Mouse (Mus musculus) hindbrain, postnatal 0 days (tissue): ENCODE results near the gene Nop2. TPM values are rescaled to one million over a fixed set of nuclear protein-coding genes. Genes with fewer than 3 reads are reported as not detected.

Experiments
- ATAC-seq: fragments of 200-750 bp; cut with Nextera tagmentation; 2 replicates; pipeline ENCODE4 v1.8.0; 2017; ENCODE audit warnings: mild to moderate bottlenecking, moderate TSS enrichment, moderate library complexity
- DNase-seq: peaks from one replicate; pipeline ENCODE4 v3.0.0-alpha.2; 2015; ENCODE audit warnings: low spot score
- H3K27ac ChIP-seq: fragments of 300-500 bp; sonication (generic); 2 replicates; pipeline ENCODE4 v1.5.1; 2014; ENCODE audit warnings: mild to moderate bottlenecking
- H3K27me3 ChIP-seq: fragments of 300-500 bp; sonication (generic); 2 replicates; pipeline ENCODE4 v1.6.1; 2014; ENCODE audit warnings: low read length, mixed read lengths; ENCODE audit not compliant: insufficient read depth
- H3K36me3 ChIP-seq: fragments of 300-500 bp; sonication (generic); 2 replicates; pipeline ENCODE4 v1.6.1; 2014; ENCODE audit warnings: low read length, mixed read lengths; ENCODE audit not compliant: insufficient read depth
- H3K4me1 ChIP-seq: fragments of 300-500 bp; sonication (generic); 2 replicates; pipeline ENCODE4 v1.6.1; 2014; ENCODE audit warnings: antibody characterized with exemption, low read length, mixed read lengths; ENCODE audit not compliant: insufficient read depth
- H3K4me2 ChIP-seq: fragments of 300-500 bp; sonication (generic); 2 replicates; pipeline ENCODE4 v1.6.1; 2014; ENCODE audit warnings: low read depth, mild to moderate bottlenecking, low read length, moderate library complexity, mixed read lengths
- H3K4me3 ChIP-seq: fragments of 300-500 bp; sonication (generic); 2 replicates; pipeline ENCODE4 v1.5.1; 2014; ENCODE audit warnings: low read length
- H3K9ac ChIP-seq: fragments of 300-500 bp; sonication (generic); replicated peaks from 2 replicates; pipeline ENCODE4 v1.6.1; 2014; ENCODE audit warnings: mild to moderate bottlenecking, low read length, moderate library complexity, mixed read lengths
- H3K9me3 ChIP-seq: fragments of 300-500 bp; sonication (generic); 2 replicates; pipeline ENCODE4 v1.6.1; 2016; ENCODE audit warnings: low read length, mixed read lengths
- CTCF ChIP-seq: IDR thresholded peaks from 2 replicates; pipeline ENCODE4 v1.5.1; 2016; ENCODE audit warnings: antibody characterized with exemption, control low read depth, low read depth
- WGBS: fragments of 180-500 bp; shearing (Covaris S2); extraction: QIAGEN DNeasy Blood & Tissue Kit; methylation state at CpG from one replicate; pipeline ENCODE4 v1.1.7; 2014; 5-methylcytosine and 5-hydroxymethylcytosine counted together
- polyA plus RNA-seq: library from polyadenylated mRNA; unstranded; fragments of >200 nt; fragmentation: Nextera tagmentation; extraction: Ambion mirVana; gene quantifications from 2 replicates; pipeline ENCODE4 v1.2.1, GENCODE M21; 2015
- total RNA-seq: library from RNA; depleted of rRNA; stranded (reverse); fragments of >200 nt; gene quantifications from 2 replicates; pipeline ENCODE4 v1.2.3, GENCODE M21; 2014

Gene Nop2
- total and polyA plus RNA-seq, 2 experiments from 2014 or later: 34.2 to 37.3 TPM

GRCm38 (mm10) chr6:125146148-125146547 is 14.4 kb downstream of the Nop2 start:
- DNase-seq: no peak
- ATAC-seq: no peak
- H3K36me3 ChIP-seq: peaks cover 13% of the 10 kb centered on the region
- no peaks in the 10 kb centered on the region for H3K27me3 ChIP-seq
- peaks cover 37% of the 10 kb centered on the region for H3K4me1 ChIP-seq
- no peak for TF ChIP-seq CTCF
- H3K9me3 ChIP-seq: no peaks in the 10 kb centered on the region
- 31% methylated on average over 7 of the region's 7 CpGs for WGBS
- peak overlapping the region; percentile 79 for H3K4me3 ChIP-seq
- H3K4me2 ChIP-seq: peak overlapping the region; percentile 90
- H3K9ac ChIP-seq: peak overlapping the region; percentile 93
- H3K27ac ChIP-seq: peak overlapping the region; percentile 90; the same call in 1 of the 2 replicates

- H3K4me3 ChIP-seq: peak overlapping the region; percentile 79
- H3K4me1 ChIP-seq: peaks cover 37% of the 10 kb centered on the region
- no peak for TF ChIP-seq CTCF
- H3K36me3 ChIP-seq: peaks cover 13% of the 10 kb centered on the region; the same call in 1 of the 2 replicates
- peak overlapping the region; percentile 90 for H3K4me2 ChIP-seq
- ATAC-seq (no peak), DNase-seq (peak; percentile 52)
- peak overlapping the region; percentile 93; the same call in 1 of the 2 replicates for H3K9ac ChIP-seq
- 58% methylated on average over 4 of the region's 4 CpGs for WGBS
- no peaks in the 10 kb centered on the region for H3K27me3 ChIP-seq
- H3K9me3 ChIP-seq: no peaks in the 10 kb centered on the region
- H3K27ac ChIP-seq: peak overlapping the region; percentile 90; the same call in 1 of the 2 replicates
These were observed 15.1 kb downstream of the Nop2 start for GRCm38 (mm10) chr6:125146797-125147196.

- TF ChIP-seq CTCF: no peak
- H3K9me3 ChIP-seq: no peaks in the 10 kb centered on the region
- 25% methylated on average over 10 of the region's 10 CpGs for WGBS
- no peaks in the 10 kb centered on the region for H3K27me3 ChIP-seq
- peaks cover 12% of the 10 kb centered on the region; the same call in 1 of the 2 replicates for H3K36me3 ChIP-seq
- H3K9ac ChIP-seq: peak overlapping the region; percentile 93; the same call in 1 of the 2 replicates
- no peak for ATAC-seq
- peak overlapping the region; percentile 90 for H3K4me2 ChIP-seq
- peaks cover 37% of the 10 kb centered on the region for H3K4me1 ChIP-seq
- DNase-seq: no peak
- peak overlapping the region; percentile 90; the same call in 1 of the 2 replicates for H3K27ac ChIP-seq
- H3K4me3 ChIP-seq: peak overlapping the region; percentile 79
These were observed 15.6 kb downstream of the Nop2 start for GRCm38 (mm10) chr6:125147329-125147728.

- TF ChIP-seq CTCF: no peak
- DNase-seq (no peak), ATAC-seq (no peak)
- Histone ChIP-seq H3K36me3 (peaks cover 14% of the 10 kb centered on the region; the same call in 1 of the 2 replicates), H3K4me1 (peaks cover 37% of the 10 kb centered on the region), H3K27me3 (no peaks in the 10 kb centered on the region), H3K27ac (peak overlapping the region; percentile 77), H3K9me3 (no peaks in the 10 kb centered on the region), H3K4me3 (peak overlapping the region; percentile 10; the same call in 1 of the 2 replicates), H3K9ac (peak overlapping the region; percentile 35; the same call in 1 of the 2 replicates), H3K4me2 (peak overlapping the region; percentile 90)
- WGBS: 55% methylated on average over 18 of the region's 18 CpGs
These were observed 16.7 kb downstream of the Nop2 start for GRCm38 (mm10) chr6:125148251-125148925.

GRCm38 (mm10) chr6:125148926-125149568 is 17.3 kb downstream of the Nop2 start:
- Histone ChIP-seq H3K9ac (no peak overlapping the region; the same call in 1 of the 2 replicates), H3K36me3 (peaks cover 21% of the 10 kb centered on the region; the same call in 1 of the 2 replicates), H3K27me3 (no peaks in the 10 kb centered on the region), H3K4me1 (peaks cover 37% of the 10 kb centered on the region), H3K27ac (peak overlapping the region; percentile 77), H3K4me3 (no peak overlapping the region), H3K9me3 (no peaks in the 10 kb centered on the region), H3K4me2 (peak overlapping the region; percentile 90; the same call in 1 of the 2 replicates)
- DNase-seq: peak; percentile 65
- ATAC-seq: peak; percentile 15; the same call in 1 of the 2 replicates
- no peak for TF ChIP-seq CTCF
- 57% methylated on average over 16 of the region's 16 CpGs for WGBS

GRCm38 (mm10) chr6:125149569-125149950 is 17.9 kb downstream of the Nop2 start:
- H3K27ac ChIP-seq: peak overlapping the region; percentile 77; the same call in 1 of the 2 replicates
- no peak overlapping the region; the same call in 1 of the 2 replicates for H3K9ac ChIP-seq
- no peak overlapping the region for H3K4me3 ChIP-seq
- H3K4me2 ChIP-seq: peak overlapping the region; percentile 16; the same call in 1 of the 2 replicates
- no peaks in the 10 kb centered on the region for H3K27me3 ChIP-seq
- no peaks in the 10 kb centered on the region for H3K9me3 ChIP-seq
- DNase-seq: no peak
- peaks cover 22% of the 10 kb centered on the region; the same call in 1 of the 2 replicates for H3K36me3 ChIP-seq
- TF ChIP-seq CTCF: no peak
- H3K4me1 ChIP-seq: peaks cover 37% of the 10 kb centered on the region
- ATAC-seq: no peak
- WGBS: 50% methylated on average over 7 of the region's 7 CpGs
